Mouse (Mus musculus): ENCODE results near the gene Vars. TPM values are rescaled to one million over a fixed set of nuclear protein-coding genes. Genes with fewer than 3 reads are reported as not detected.
"Not testable (repeated sequence)": the region's sequence is repeated elsewhere in the genome, so short reads cannot be mapped to it uniquely, and the experiment has no call there.

Gene Vars
- total and polyA plus RNA-seq, 2 experiments from 2014 or later: 40.9 to 97.8 TPM

DNA sequence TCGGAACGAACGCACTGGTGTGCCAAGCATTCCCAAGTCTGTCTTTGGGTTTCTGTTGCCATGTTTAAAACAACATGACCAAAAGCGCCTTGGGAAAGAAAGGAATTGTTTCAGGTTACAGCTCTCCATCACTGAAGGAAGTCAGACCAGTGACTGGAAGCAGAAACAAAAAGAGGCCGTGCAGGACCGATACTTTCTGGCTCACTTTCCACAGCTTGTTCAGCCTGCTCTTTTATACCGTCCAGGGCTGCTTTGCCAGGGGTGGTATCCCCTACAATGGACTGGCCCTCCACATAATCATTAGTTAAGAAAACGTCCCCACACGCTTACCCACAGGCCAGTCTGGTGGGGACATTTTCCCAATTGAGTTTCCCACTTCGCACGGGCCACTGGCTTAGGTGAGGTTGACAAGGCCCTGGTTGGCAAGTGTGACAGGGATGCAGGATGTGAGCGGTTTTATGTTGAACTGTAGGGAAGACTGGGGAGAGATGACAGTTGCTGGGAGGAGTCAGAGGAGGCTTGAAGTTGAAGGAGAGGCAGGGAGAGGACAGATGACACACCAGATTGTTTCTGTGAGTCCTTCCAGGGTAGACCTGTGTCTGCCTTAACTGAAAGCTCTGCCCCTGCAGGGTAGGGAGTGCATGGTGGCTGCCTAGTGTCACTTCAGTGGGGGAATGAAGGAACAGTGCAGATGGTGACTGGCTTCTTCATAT lies 1.5 kb downstream of the Vars start:
- H3K4me2 ChIP-seq (ENCODE audit: low read depth, low read length, poor library complexity, severe bottlenecking): peak overlapping the region; percentile 94
- ATAC-seq (ENCODE audit: low FRiP score) (no peak), DNase-seq (ENCODE audit: low spot score) (no peak)
- TF ChIP-seq CTCF (IDR thresholded peaks at IDR 0.05): no peak
- H3K4me3 ChIP-seq (ENCODE audit: low read depth, low read length): peak overlapping the region; percentile 85
- H3K27me3 ChIP-seq (ENCODE audit: insufficient read depth, low read length): no peaks in the 10 kb centered on the region
- H3K9ac ChIP-seq (replicated peaks; ENCODE audit: low read length, poor library complexity, severe bottlenecking): peak overlapping the region; percentile 46
- WGBS: 12% methylated on average over 12 of the region's 12 CpGs
- peaks cover 6% of the 10 kb centered on the region for H3K4me1 ChIP-seq (ENCODE audit: insufficient read depth, low read length)
- no peaks in the 10 kb centered on the region for H3K9me3 ChIP-seq (ENCODE audit: low read length)
- no peak overlapping the region for H3K27ac ChIP-seq (ENCODE audit: low read depth, low read length)
- H3K36me3 ChIP-seq (ENCODE audit: insufficient read depth, low read length): peaks cover 15% of the 10 kb centered on the region

- H3K27me3 ChIP-seq (ENCODE audit: insufficient read depth, low read length): no peaks in the 10 kb centered on the region
- no peak for ATAC-seq (ENCODE audit: low FRiP score)
- 77% methylated on average over 9 of the region's 9 CpGs for WGBS
These were observed 2.4 kb downstream of the Vars start for GRCm38 (mm10) chr17:35003022-35003838.

GRCm38 (mm10) chr17:35004075-35004717 lies 3.4 kb downstream of the Vars start:
- H3K4me3 ChIP-seq (ENCODE audit: low read depth, low read length): no peak overlapping the region
- no peak for ATAC-seq (ENCODE audit: low FRiP score)
- 95% methylated on average over 17 of the region's 17 CpGs for WGBS

More at GRCm38 (mm10) chr17:35003022-35003838, 2.4 kb downstream of the Vars start:
- Histone ChIP-seq H3K27ac (ENCODE audit: low read depth, low read length) (no peak overlapping the region), H3K4me3 (ENCODE audit: low read depth, low read length) (no peak overlapping the region), H3K36me3 (ENCODE audit: insufficient read depth, low read length) (peaks cover 15% of the 10 kb centered on the region), H3K9me3 (ENCODE audit: low read length) (no peaks in the 10 kb centered on the region), H3K9ac (replicated peaks; ENCODE audit: low read length, poor library complexity, severe bottlenecking) (peak overlapping the region; percentile 46; the same call in 1 of the 2 replicates), H3K4me2 (ENCODE audit: low read depth, low read length, poor library complexity, severe bottlenecking) (no peak overlapping the region), H3K4me1 (ENCODE audit: insufficient read depth, low read length) (peaks cover 6% of the 10 kb centered on the region)
- DNase-seq (ENCODE audit: low spot score): no peak
- no peak for TF ChIP-seq CTCF (IDR thresholded peaks at IDR 0.05)

GRCm38 (mm10) chr17:35005158-35005557 lies 4.4 kb downstream of the Vars start:
- no peaks in the 10 kb centered on the region for H3K27me3 ChIP-seq (ENCODE audit: insufficient read depth, low read length)
- no peak overlapping the region for H3K4me3 ChIP-seq (ENCODE audit: low read depth, low read length)
- no peak overlapping the region for H3K9ac ChIP-seq (replicated peaks; ENCODE audit: low read length, poor library complexity, severe bottlenecking)
- no peak overlapping the region for H3K4me2 ChIP-seq (ENCODE audit: low read depth, low read length, poor library complexity, severe bottlenecking)
- no peak for DNase-seq (ENCODE audit: low spot score)
- no peaks in the 10 kb centered on the region for H3K9me3 ChIP-seq (ENCODE audit: low read length)
- no peak overlapping the region for H3K27ac ChIP-seq (ENCODE audit: low read depth, low read length)
- 93% methylated on average over 10 of the region's 10 CpGs for WGBS
- ATAC-seq (ENCODE audit: low FRiP score): no peak
- no peak for TF ChIP-seq CTCF (IDR thresholded peaks at IDR 0.05)
- H3K36me3 ChIP-seq (ENCODE audit: insufficient read depth, low read length): peaks cover 25% of the 10 kb centered on the region
- peaks cover 6% of the 10 kb centered on the region for H3K4me1 ChIP-seq (ENCODE audit: insufficient read depth, low read length)

More at GRCm38 (mm10) chr17:35004075-35004717, 3.4 kb downstream of the Vars start:
- H3K27me3 ChIP-seq (ENCODE audit: insufficient read depth, low read length): no peaks in the 10 kb centered on the region
- H3K4me1 ChIP-seq (ENCODE audit: insufficient read depth, low read length): peaks cover 6% of the 10 kb centered on the region
- no peaks in the 10 kb centered on the region for H3K9me3 ChIP-seq (ENCODE audit: low read length)
- H3K4me2 ChIP-seq (ENCODE audit: low read depth, low read length, poor library complexity, severe bottlenecking): no peak overlapping the region
- DNase-seq (ENCODE audit: low spot score): no peak
- TF ChIP-seq CTCF (IDR thresholded peaks at IDR 0.05): no peak
- H3K36me3 ChIP-seq (ENCODE audit: insufficient read depth, low read length): peaks cover 21% of the 10 kb centered on the region
- no peak overlapping the region for H3K9ac ChIP-seq (replicated peaks; ENCODE audit: low read length, poor library complexity, severe bottlenecking)
- H3K27ac ChIP-seq (ENCODE audit: low read depth, low read length): no peak overlapping the region

DNA sequence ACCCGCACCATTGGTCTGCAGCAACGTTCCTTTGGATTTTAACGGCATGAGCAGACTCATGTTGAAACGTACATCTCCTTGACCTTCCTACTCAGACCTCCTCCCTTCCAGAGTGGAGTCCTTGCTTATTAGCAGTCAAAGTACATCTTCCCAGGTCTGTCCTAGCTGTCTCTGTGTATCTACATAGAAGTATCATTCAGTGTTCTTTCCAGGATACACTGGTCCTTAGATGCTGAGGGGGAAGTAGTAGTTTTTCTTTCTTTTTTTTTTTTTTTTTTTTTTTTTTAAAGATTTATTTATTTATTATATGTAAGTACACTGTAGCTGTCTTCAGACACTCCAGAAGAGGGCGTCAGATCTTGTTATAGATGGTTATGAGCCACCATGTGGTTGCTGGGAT lies 5.1 kb downstream of the Vars start:
- not testable (repeated sequence) for ATAC-seq (ENCODE audit: low FRiP score); H3K27ac ChIP-seq (ENCODE audit: low read depth, low read length); H3K4me2 ChIP-seq (ENCODE audit: low read depth, low read length, poor library complexity, severe bottlenecking); H3K9me3 ChIP-seq (ENCODE audit: low read length); H3K4me3 ChIP-seq (ENCODE audit: low read depth, low read length); H3K9ac ChIP-seq (replicated peaks; ENCODE audit: low read length, poor library complexity, severe bottlenecking); H3K27me3 ChIP-seq (ENCODE audit: insufficient read depth, low read length); DNase-seq (ENCODE audit: low spot score); H3K4me1 ChIP-seq (ENCODE audit: insufficient read depth, low read length)
- 96% methylated on average over 4 of the region's 5 CpGs for WGBS
- H3K36me3 ChIP-seq (ENCODE audit: insufficient read depth, low read length): peaks cover 32% of the 10 kb centered on the region
